Mouse (Mus musculus): ENCODE results near the gene Slc27a5.

- TF ChIP-seq POLR2A (IDR thresholded peaks at IDR 0.05; ENCODE audit: borderline replicate concordance, insufficient read depth, low read length) (no peak), CTCF (IDR thresholded peaks at IDR 0.05; ENCODE audit: borderline replicate concordance, insufficient read depth, low read depth, low read length) (no peak)
These were observed 4.8 kb downstream of the Slc27a5 start for GRCm38 (mm10) chr7:12993148-12993547.

All from cerebellum, adult 2 months (tissue).